Mouse (Mus musculus): Measurements from ENCODE around the gene Ctnnal1. TPM values are rescaled to one million over a fixed set of nuclear protein-coding genes. Genes with fewer than 3 reads are reported as not detected.
"Not testable (repeated sequence)": the region's sequence is repeated elsewhere in the genome, so short reads cannot be mapped to it uniquely, and the experiment has no call there.

Ctnnal1 gene
- polyA plus RNA-seq, 1 experiment from 2014 or later, result 26.1 TPM

DNA sequence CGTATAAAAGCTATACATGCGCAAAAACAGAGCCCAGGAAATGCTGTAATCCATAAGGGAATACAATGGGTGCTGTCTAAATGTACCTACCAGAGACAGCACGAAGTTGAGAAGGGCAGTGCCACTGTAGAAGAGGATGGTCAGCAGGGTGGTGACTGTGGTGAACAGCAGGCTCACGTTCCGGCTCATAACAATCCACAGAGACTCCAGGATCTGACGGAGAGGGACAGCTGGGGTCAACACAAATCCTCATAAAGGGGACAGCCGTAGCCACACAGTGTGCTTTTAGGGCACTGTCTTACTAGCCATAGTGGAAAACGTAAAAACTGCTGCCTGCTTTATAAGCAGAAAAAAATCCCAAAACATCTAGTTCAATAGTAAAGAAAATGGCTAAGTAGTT lies 34.2 kb upstream of the Ctnnal1 start:
- H3K9ac ChIP-seq (ENCODE audit: low read length), result no peak overlapping the region
- no peak for DNase-seq (ENCODE audit: low spot score, missing footprints)
- H3K4me3 ChIP-seq (ENCODE audit: low read depth, low read length), result no peak overlapping the region
- no peak overlapping the region for H3K27ac ChIP-seq (ENCODE audit: low read depth, low read length)
- 0 out of 2 replicates have a peak, but pooled peaks cover 2% of the 10 kb centered on the region for H3K36me3 ChIP-seq (ENCODE audit: control insufficient read depth, insufficient read depth, low read length)
- no peaks in the 10 kb centered on the region for H3K9me3 ChIP-seq (ENCODE audit: control insufficient read depth, low read length)
- H3K27me3 ChIP-seq (ENCODE audit: control insufficient read depth, insufficient read depth, low read length), result no peaks in the 10 kb centered on the region
- WGBS, result 90% methylated on average over 8 of the region's 8 CpGs
- H3K4me1 ChIP-seq (ENCODE audit: control insufficient read depth, insufficient read depth, low read length), result no peaks in the 10 kb centered on the region
- no peak for ATAC-seq (ENCODE audit: low FRiP score)
- H3K4me2 ChIP-seq, result no peak overlapping the region

DNA sequence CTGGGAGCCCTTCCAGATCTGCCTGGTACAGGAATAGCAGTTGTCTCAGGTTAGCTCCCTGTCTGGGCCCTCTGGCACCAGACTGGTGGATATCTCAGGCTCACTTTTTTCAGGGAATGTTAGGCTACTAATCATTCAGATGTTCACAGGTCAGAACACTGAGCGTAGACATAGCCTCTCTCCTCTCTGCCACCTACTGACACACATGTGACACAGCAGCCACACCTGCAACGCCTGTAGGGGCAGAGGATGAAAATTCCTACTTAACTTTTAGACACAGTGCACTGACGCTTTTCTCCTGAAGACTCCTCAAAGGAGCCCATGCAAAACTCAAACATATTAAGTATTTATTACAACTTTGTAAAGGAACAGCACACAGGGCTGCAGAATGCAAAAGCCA lies 32.5 kb upstream of the Ctnnal1 start:
- no peak for ATAC-seq (ENCODE audit: low FRiP score)
- H3K36me3 ChIP-seq (ENCODE audit: control insufficient read depth, insufficient read depth, low read length), result 0 out of 2 replicates have a peak, but pooled peaks cover 2% of the 10 kb centered on the region

DNA sequence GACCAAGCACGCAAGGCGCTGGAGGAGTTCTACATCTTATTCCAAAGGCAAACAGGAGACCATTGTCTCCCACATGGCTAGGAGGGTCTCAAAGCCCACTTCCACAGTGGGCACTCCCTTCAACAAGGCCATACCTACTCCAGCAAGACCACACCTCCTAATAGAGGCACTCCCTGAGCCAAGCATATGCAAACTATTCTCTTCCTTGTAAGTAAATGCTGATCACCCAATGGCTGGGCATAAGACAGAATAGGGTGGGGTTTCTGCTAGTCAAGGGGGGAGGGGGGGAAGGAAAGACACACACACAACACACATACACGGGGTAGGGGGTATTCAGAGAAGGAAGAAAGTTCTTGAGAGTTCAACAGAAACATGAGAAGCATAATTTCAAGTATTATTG lies 29.2 kb upstream of the Ctnnal1 start:
- WGBS, result 95% methylated on average over 3 of the region's 3 CpGs

More for the DNA sequence above, 32.5 kb upstream of the Ctnnal1 start:
- H3K4me3 ChIP-seq (ENCODE audit: low read depth, low read length), result no peak overlapping the region
- no peak overlapping the region for H3K9ac ChIP-seq (ENCODE audit: low read length)
- no peaks in the 10 kb centered on the region for H3K4me1 ChIP-seq (ENCODE audit: control insufficient read depth, insufficient read depth, low read length)
- no peaks in the 10 kb centered on the region for H3K27me3 ChIP-seq (ENCODE audit: control insufficient read depth, insufficient read depth, low read length)
- WGBS, result 84% methylated on average over 3 of the region's 3 CpGs
- H3K27ac ChIP-seq (ENCODE audit: low read depth, low read length), result no peak overlapping the region
- no peak overlapping the region for H3K4me2 ChIP-seq
- DNase-seq (ENCODE audit: low spot score, missing footprints), result no peak
- H3K9me3 ChIP-seq (ENCODE audit: control insufficient read depth, low read length), result no peaks in the 10 kb centered on the region

DNA sequence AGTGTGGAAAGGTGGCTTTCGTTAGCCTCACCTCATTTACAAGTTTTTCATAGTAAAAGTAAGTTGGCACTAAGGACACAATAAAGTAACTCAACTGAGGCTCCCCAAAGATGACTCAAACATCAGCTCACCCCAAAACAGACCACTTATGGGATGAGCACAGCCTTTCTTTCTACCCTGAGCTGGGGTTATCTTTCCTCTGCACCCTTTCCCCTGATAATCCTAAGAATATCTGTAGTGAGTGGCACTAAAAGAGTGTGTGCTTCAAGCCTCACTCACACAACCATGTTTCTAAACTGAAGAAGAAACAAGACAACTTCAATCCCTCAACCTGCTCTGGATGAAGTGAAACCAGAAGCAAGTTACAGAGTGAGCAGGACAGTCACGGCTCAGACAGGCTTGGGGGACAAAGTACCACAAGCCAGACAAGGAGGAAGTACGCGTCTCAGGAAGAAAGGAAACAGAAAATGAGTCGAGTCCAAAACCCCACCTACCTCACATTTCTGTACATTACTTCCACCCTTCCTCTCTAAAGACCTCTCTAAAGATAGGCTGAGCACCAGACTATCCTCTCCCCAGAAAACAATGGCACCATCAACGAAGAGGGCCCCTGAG lies 27.6 kb upstream of the Ctnnal1 start:
- Histone ChIP-seq H3K9me3 (ENCODE audit: control insufficient read depth, low read length) (no peaks in the 10 kb centered on the region), H3K27me3 (ENCODE audit: control insufficient read depth, insufficient read depth, low read length) (no peaks in the 10 kb centered on the region), H3K36me3 (ENCODE audit: control insufficient read depth, insufficient read depth, low read length) (peaks cover 2% of the 10 kb centered on the region; the same call in 1 of the 2 replicates), H3K27ac (ENCODE audit: low read depth, low read length) (no peak overlapping the region), H3K4me3 (ENCODE audit: low read depth, low read length) (no peak overlapping the region), H3K4me1 (ENCODE audit: control insufficient read depth, insufficient read depth, low read length) (no peaks in the 10 kb centered on the region), H3K9ac (ENCODE audit: low read length) (no peak overlapping the region), H3K4me2 (no peak overlapping the region)
- no peak for ATAC-seq (ENCODE audit: low FRiP score)
- DNase-seq (ENCODE audit: low spot score, missing footprints), result no peak
- 90% methylated on average over 6 of the region's 6 CpGs for WGBS

More for the DNA sequence above, 29.2 kb upstream of the Ctnnal1 start:
- H3K27ac ChIP-seq (ENCODE audit: low read depth, low read length), result no peak overlapping the region
- H3K4me2 ChIP-seq, result no peak overlapping the region
- H3K9me3 ChIP-seq (ENCODE audit: control insufficient read depth, low read length), result no peaks in the 10 kb centered on the region
- H3K36me3 ChIP-seq (ENCODE audit: control insufficient read depth, insufficient read depth, low read length), result no peaks in the 10 kb centered on the region
- no peaks in the 10 kb centered on the region for H3K27me3 ChIP-seq (ENCODE audit: control insufficient read depth, insufficient read depth, low read length)
- no peaks in the 10 kb centered on the region for H3K4me1 ChIP-seq (ENCODE audit: control insufficient read depth, insufficient read depth, low read length)
- DNase-seq (ENCODE audit: low spot score, missing footprints) (no peak), ATAC-seq (ENCODE audit: low FRiP score) (no peak)
- H3K9ac ChIP-seq (ENCODE audit: low read length), result no peak overlapping the region
- no peak overlapping the region for H3K4me3 ChIP-seq (ENCODE audit: low read depth, low read length)

DNA sequence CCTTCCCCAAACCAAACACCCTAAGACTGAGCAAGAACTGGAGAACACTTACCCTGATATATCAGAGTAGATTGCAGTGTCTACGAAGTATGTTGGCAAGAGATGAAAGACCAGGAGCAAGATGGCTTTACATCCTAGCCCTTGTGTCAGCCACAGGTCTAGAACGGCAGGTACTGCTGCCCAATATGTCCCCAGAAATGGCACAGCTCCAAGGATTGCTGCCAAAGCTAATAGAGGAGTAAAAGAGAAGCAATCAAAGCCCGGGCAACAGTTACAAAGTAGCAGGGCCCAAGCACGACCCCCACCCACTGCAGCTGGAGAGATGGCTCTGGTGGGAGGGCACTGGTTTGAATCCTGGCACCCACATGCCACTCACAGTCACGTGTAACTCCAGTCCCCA lies 23.5 kb upstream of the Ctnnal1 start:
- DNase-seq (ENCODE audit: low spot score, missing footprints), result peak; percentile 45
- Histone ChIP-seq H3K4me2 (no peak overlapping the region), H3K27ac (ENCODE audit: low read depth, low read length) (no peak overlapping the region), H3K27me3 (ENCODE audit: control insufficient read depth, insufficient read depth, low read length) (no peaks in the 10 kb centered on the region), H3K4me1 (ENCODE audit: control insufficient read depth, insufficient read depth, low read length) (no peaks in the 10 kb centered on the region), H3K4me3 (ENCODE audit: low read depth, low read length) (no peak overlapping the region), H3K36me3 (ENCODE audit: control insufficient read depth, insufficient read depth, low read length) (peaks cover 8% of the 10 kb centered on the region), H3K9me3 (ENCODE audit: control insufficient read depth, low read length) (no peaks in the 10 kb centered on the region), H3K9ac (ENCODE audit: low read length) (no peak overlapping the region)
- WGBS, result 94% methylated on average over 5 of the region's 5 CpGs
- ATAC-seq (ENCODE audit: low FRiP score), result no peak

DNA sequence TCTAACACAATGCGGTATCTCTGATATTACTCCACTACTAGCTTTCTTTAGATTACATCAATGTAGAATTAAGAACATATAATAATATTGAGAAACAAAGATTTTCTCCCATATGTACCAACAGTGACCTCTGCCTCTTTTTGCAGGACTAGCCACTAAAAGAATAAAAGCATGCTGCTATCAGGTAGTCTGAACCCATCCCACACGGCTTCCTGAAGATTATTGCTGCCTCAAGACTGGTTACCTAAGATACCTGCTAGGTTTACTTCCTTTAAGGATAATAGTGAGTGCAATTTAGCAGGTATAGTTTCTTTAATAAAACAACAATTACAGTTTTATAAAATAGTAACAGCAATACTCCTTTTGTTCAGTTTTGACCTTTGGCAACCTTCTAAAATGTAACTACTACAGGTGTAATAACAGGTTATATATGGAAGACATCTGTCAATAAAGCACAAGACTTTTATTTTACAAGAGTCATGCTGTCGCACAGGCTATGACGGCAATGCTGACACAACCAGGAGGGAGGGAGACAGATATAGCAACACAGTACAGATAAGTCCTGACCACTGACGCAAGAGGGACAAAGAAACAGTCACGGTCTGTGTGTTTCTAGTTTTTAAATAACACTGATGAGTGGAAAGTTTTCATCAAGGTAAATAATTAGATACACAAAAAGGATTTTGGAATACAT lies 21.4 kb upstream of the Ctnnal1 start:
- Histone ChIP-seq H3K36me3 (ENCODE audit: control insufficient read depth, insufficient read depth, low read length) (peaks cover 10% of the 10 kb centered on the region), H3K4me3 (ENCODE audit: low read depth, low read length) (no peak overlapping the region), H3K27ac (ENCODE audit: low read depth, low read length) (no peak overlapping the region), H3K4me2 (no peak overlapping the region), H3K9me3 (ENCODE audit: control insufficient read depth, low read length) (no peaks in the 10 kb centered on the region), H3K27me3 (ENCODE audit: control insufficient read depth, insufficient read depth, low read length) (no peaks in the 10 kb centered on the region), H3K9ac (ENCODE audit: low read length) (no peak overlapping the region), H3K4me1 (ENCODE audit: control insufficient read depth, insufficient read depth, low read length) (no peaks in the 10 kb centered on the region)
- WGBS, result 96% methylated on average over 6 of the region's 6 CpGs
- ATAC-seq (ENCODE audit: low FRiP score) (no peak), DNase-seq (ENCODE audit: low spot score, missing footprints) (peak; percentile 2)

DNA sequence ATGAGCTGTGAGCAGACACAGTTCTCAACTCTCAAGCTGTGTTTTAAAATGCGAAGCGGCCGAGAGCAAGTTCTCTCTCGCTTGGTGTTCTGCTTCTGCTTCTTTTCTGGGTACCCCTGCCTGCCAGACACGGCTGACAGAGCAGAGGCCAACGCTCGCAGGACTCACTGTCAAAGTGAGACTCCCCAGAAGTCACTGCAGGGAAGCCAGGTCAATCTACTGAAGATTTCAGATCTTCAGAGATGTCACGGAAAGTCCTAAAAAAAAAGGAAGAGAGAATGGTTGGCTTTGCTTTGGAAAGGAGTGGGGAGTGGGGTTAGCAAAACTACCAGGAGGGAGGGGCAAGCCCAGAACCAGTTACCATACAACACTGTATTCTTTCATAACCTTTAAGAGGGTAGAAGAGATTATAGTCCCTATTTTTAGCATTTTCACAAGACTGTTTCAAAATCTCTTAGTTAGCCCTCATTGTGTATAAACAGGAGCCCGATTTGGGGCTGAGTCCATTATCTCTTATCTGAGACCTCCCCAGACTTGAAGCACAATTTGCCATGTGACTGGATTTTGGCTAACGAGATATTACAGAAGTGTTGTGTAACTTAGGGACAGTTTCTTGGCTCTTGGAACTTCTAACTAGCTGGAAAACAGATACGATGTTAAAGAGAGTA lies 15.2 kb upstream of the Ctnnal1 start:
- 90% methylated on average over 11 of the region's 11 CpGs for WGBS
- H3K4me2 ChIP-seq, result no peak overlapping the region
- H3K9ac ChIP-seq (ENCODE audit: low read length), result no peak overlapping the region
- H3K27ac ChIP-seq (ENCODE audit: low read depth, low read length), result no peak overlapping the region
- no peak overlapping the region for H3K4me3 ChIP-seq (ENCODE audit: low read depth, low read length)
- DNase-seq (ENCODE audit: low spot score, missing footprints), result peak; percentile 8
- H3K36me3 ChIP-seq (ENCODE audit: control insufficient read depth, insufficient read depth, low read length), result peaks cover 5% of the 10 kb centered on the region; the same call in 1 of the 2 replicates
- ATAC-seq (ENCODE audit: low FRiP score), result no peak
- H3K9me3 ChIP-seq (ENCODE audit: control insufficient read depth, low read length), result no peaks in the 10 kb centered on the region
- no peaks in the 10 kb centered on the region for H3K27me3 ChIP-seq (ENCODE audit: control insufficient read depth, insufficient read depth, low read length)
- H3K4me1 ChIP-seq (ENCODE audit: control insufficient read depth, insufficient read depth, low read length), result no peaks in the 10 kb centered on the region

DNA sequence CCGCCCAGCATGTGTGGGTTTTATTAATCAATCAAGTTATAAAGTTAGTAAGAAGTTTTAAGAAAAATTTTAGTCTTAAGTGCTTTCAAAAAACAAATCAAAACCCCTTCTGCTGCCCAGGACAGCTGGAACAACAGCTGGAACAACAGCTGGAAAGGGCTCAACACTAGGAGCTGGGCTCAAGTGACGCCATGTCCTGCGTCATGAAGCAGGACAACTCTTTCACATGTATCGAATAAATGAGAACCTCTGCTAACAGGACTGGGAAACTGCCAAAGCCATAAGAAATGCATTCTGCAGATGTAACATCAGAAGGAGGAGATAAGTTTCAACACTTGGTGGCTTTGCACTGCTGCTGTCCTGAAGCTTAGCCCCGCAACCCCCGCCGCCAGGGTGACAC lies 14.0 kb upstream of the Ctnnal1 start:
- H3K9me3 ChIP-seq (ENCODE audit: control insufficient read depth, low read length), result no peaks in the 10 kb centered on the region
- ATAC-seq (ENCODE audit: low FRiP score) (no peak), DNase-seq (ENCODE audit: low spot score, missing footprints) (no peak)
- no peaks in the 10 kb centered on the region for H3K4me1 ChIP-seq (ENCODE audit: control insufficient read depth, insufficient read depth, low read length)
- H3K27ac ChIP-seq (ENCODE audit: low read depth, low read length), result no peak overlapping the region
- H3K4me2 ChIP-seq, result no peak overlapping the region
- H3K36me3 ChIP-seq (ENCODE audit: control insufficient read depth, insufficient read depth, low read length), result peaks cover 8% of the 10 kb centered on the region; the same call in 1 of the 2 replicates
- H3K4me3 ChIP-seq (ENCODE audit: low read depth, low read length), result no peak overlapping the region
- no peak overlapping the region for H3K9ac ChIP-seq (ENCODE audit: low read length)
- 92% methylated on average over 7 of the region's 7 CpGs for WGBS
- H3K27me3 ChIP-seq (ENCODE audit: control insufficient read depth, insufficient read depth, low read length), result no peaks in the 10 kb centered on the region

DNA sequence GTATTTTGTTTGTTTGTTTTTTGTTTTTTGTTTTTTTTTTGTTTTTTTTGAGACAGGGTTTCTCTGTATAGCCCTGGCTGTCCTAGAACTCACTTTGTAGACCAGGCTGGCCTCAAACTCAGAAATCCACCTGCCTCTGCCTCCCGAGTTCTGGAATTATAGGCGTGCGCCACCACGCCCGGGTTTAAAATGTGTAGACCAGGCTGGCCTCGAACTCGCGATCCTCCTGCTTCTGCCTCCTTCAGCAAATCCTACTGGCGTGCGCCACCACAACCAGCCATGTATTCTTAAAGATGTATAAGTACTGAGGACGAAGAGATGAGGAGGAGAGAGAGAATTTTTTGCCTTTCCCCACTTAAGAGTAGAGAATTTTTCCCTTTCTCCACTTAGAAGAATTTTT lies 5.6 kb upstream of the Ctnnal1 start:
- not testable (repeated sequence) for H3K9ac ChIP-seq (ENCODE audit: low read length); ATAC-seq (ENCODE audit: low FRiP score); H3K36me3 ChIP-seq (ENCODE audit: control insufficient read depth, insufficient read depth, low read length); H3K27ac ChIP-seq (ENCODE audit: low read depth, low read length); H3K4me2 ChIP-seq; H3K27me3 ChIP-seq (ENCODE audit: control insufficient read depth, insufficient read depth, low read length); H3K4me1 ChIP-seq (ENCODE audit: control insufficient read depth, insufficient read depth, low read length); H3K9me3 ChIP-seq (ENCODE audit: control insufficient read depth, low read length); H3K4me3 ChIP-seq (ENCODE audit: low read depth, low read length)
- 93% methylated on average over 11 of the region's 11 CpGs for WGBS
- DNase-seq (ENCODE audit: low spot score, missing footprints), result peak; percentile 57
